Mouse (Mus musculus) mammary gland, adult 2 months (tissue): ENCODE measurements around the gene Olfr1079. TPM values are rescaled to one million over a fixed set of nuclear protein-coding genes. Genes with fewer than 3 reads are reported as not detected.

Experiments used
- polyA plus RNA-seq: library from polyadenylated mRNA; depleted of rRNA; stranded (reverse); fragments of >200 nt; gene quantifications from 2 replicates; pipeline ENCODE4 v1.2.3, GENCODE M21; 2012; ENCODE audit warnings: low replicate concordance; rRNA removed

Gene Olfr1079
- polyA plus RNA-seq = not detected in 2 replicates

DNA sequence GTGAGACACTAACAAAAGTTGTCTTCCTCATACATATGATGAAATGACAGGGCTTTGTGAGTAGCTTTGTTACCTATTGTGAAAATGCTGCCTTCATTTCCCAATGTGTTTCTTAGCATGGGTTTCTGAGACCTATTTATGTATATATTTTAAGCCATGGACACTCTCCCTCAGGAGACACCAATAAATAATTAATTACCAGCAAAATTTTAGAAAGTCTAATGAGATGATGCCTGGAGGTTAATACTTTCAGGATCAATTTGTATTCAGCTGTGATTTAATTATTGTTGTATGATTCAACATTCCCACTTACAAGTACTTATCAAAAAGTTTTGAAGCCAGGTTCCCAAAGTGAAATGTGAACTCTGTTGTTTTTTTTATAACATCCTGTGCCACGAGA is at the start of gene Olfr1079:
Olfr1079 (minus strand) TSS at position 101 of the 400 bp plus-strand sequence.

DNA sequence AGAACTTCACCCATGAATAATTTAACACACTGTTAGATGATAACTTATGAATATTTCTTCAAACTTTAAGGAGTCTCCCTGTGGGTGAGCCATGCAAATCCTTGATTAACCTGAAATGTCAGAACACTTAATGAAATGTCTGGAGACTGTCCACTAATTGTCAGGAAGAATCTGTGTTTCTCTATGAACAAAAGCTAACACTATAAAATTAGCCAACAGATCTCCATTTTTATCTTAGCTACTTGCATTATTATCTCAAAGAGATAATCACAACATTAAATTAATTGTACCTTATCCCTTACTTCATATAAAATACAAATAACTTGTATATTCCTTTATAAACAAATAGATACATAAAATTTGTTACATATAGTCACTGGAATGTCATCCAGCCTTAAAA is 15.9 kb upstream of the Olfr1079 start, which contains the start of gene Olfr1080:
Olfr1080 (minus strand) TSS at position 101 of the 400 bp plus-strand sequence.

DNA sequence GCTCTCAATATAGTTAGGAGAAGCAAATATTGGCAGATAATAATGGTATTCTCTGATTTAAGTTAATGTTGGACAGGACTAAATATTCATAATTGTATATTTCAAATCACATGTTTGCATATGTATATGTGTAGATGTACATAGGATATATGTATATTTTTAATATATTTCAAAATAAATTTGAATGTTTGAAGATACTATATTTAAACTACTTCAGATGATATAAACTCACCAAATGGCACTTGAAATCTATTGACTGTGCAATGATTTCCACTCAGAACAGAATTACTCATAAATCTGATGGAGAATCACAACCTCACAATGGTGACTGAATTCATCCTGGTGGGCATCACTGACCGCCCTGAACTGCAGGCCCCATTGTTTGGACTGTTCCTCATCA is 34.1 kb downstream of the Olfr1079 start, which contains the start of gene Olfr1076:
Olfr1076 (plus strand) TSS at position 301 of the 400 bp plus-strand sequence.

DNA sequence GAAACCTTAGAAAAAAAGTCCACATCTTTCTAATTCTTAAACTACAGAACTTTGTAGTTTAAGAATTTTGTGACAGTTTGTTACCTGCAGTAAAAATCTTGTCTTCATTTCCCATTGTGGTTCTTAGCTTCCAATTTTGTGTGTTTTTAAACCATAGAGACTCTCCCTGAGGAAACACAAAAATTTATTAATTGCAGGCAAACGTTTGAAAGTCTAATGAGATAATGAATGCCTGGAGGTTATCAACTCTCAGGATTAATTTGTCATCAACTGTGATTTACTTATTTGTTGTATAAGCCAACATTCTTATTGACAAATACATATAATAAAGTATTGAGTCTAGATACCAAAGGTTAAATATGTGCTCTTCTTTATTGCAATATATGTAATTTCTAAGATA is 55.0 kb downstream of the Olfr1079 start, which contains the start of gene Olfr228:
Olfr228 (minus strand) TSS at position 101 of the 400 bp plus-strand sequence.

Other genes starting within 250 kb of the Olfr1079 start
- not detected in 2 replicates for gene Olfr1053, start 227.2 kb downstream of the Olfr1079 start, polyA plus RNA-seq
- not detected in 2 replicates for gene Olfr1054, start 207.0 kb downstream of the Olfr1079 start, polyA plus RNA-seq
- gene Olfr1055, start 192.2 kb downstream of the Olfr1079 start, polyA plus RNA-seq = not detected in 2 replicates
- not detected in 2 replicates for gene Olfr1056, start 180.0 kb downstream of the Olfr1079 start, polyA plus RNA-seq
- not detected in 2 replicates for gene Olfr1057, start 164.1 kb downstream of the Olfr1079 start, polyA plus RNA-seq
- gene Olfr1058, start 153.9 kb downstream of the Olfr1079 start, polyA plus RNA-seq = not detected in 2 replicates
- not detected in 2 replicates for gene Olfr1061, start 128.4 kb downstream of the Olfr1079 start, polyA plus RNA-seq
- gene Olfr1062, start 115.7 kb downstream of the Olfr1079 start, polyA plus RNA-seq = not detected in 2 replicates
- not detected in 2 replicates for gene Olfr1065, start 91.9 kb downstream of the Olfr1079 start, polyA plus RNA-seq
- gene Olfr1066, start 86.2 kb downstream of the Olfr1079 start, polyA plus RNA-seq = not detected in 2 replicates
- gene Olfr228, start 55.1 kb downstream of the Olfr1079 start, polyA plus RNA-seq = not detected in 2 replicates
- gene Olfr1076, start 34.0 kb downstream of the Olfr1079 start, polyA plus RNA-seq = not detected in 2 replicates
- not detected in 2 replicates for gene Olfr1080, start 15.8 kb upstream of the Olfr1079 start, polyA plus RNA-seq
- not detected in 2 replicates for gene Olfr1082, start 56.5 kb upstream of the Olfr1079 start, polyA plus RNA-seq
- gene Olfr1084, start 97.2 kb upstream of the Olfr1079 start, polyA plus RNA-seq = not detected in 2 replicates
- not detected in 2 replicates for gene Olfr1085, start 119.5 kb upstream of the Olfr1079 start, polyA plus RNA-seq
- gene Olfr1086, start 137.6 kb upstream of the Olfr1079 start, polyA plus RNA-seq = not detected in 2 replicates
- gene Olfr1087, start 155.9 kb upstream of the Olfr1079 start, polyA plus RNA-seq = not detected in 2 replicates
- not detected in 2 replicates for gene Olfr1089, start 191.2 kb upstream of the Olfr1079 start, polyA plus RNA-seq
- gene Olfr1090, start 216.5 kb upstream of the Olfr1079 start, polyA plus RNA-seq = not detected in 2 replicates
- not detected in 2 replicates for gene Olfr1093, start 240.0 kb upstream of the Olfr1079 start, polyA plus RNA-seq